Mouse (Mus musculus) C2C12 (cell line): Measurements from ENCODE around the gene Gmfb.

ENCODE experiments used
- CEBPB ChIP-seq: IDR thresholded peaks from one replicate; pipeline ENCODE4 v1.6.1; 2011; ENCODE audit warnings: low read depth, mild to moderate bottlenecking, control low read depth, moderate library complexity
- CTCF ChIP-seq: IDR thresholded peaks from one replicate; pipeline ENCODE4 v1.5.1; 2011; ENCODE audit not compliant: control insufficient read depth, insufficient read depth, insufficient read length
- MAX ChIP-seq: IDR thresholded peaks from one replicate; pipeline ENCODE4 v1.6.1; 2011; ENCODE audit warnings: mild to moderate bottlenecking, control low read depth
- USF1 ChIP-seq: IDR thresholded peaks from one replicate; pipeline ENCODE4 v1.6.1; 2011; ENCODE audit warnings: low read depth, mild to moderate bottlenecking, control low read depth, moderate library complexity

DNA sequence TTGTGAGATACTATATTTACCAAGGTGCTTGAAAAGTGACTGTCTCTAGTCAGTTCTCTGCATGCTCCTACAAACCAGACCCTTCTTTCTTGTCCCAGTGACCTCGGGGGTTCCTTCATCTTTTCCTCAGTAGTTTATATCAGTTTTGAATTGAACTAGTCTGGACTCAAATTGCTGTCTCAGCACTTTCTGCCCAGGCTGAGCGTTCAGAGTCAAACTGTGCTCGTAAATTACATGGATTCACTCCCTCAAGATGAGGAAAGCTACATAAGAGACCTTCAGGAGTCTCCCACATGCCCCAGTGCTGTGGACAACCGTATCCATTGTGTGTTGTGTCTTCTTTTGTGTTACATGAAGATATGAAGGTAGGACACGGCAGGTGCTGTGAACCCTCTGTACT lies 26.7 kb upstream of the Gmfb start:
- TF ChIP-seq MAX (no peak), CTCF (no peak), CEBPB (no peak), USF1 (no peak)
